Mouse (Mus musculus) kidney, postnatal 0 days (tissue): ENCODE measurements around the gene Gnat1. TPM values are rescaled to one million over a fixed set of nuclear protein-coding genes. Genes with fewer than 3 reads are reported as not detected.

Source experiments
- ATAC-seq: fragments of 200-750 bp; cut with Nextera tagmentation; replicated peaks from 2 replicates; pipeline ENCODE4 v1.8.0; 2017; ENCODE audit warnings: low read depth, moderate number of reproducible peaks, moderate TSS enrichment, moderate library complexity; ENCODE audit not compliant: low FRiP score
- DNase-seq: peaks from one replicate; pipeline ENCODE4 v3.0.0-alpha.2; 2016; ENCODE audit warnings: low spot score
- H3K27ac ChIP-seq: fragments of 300-500 bp; sonication (generic); 2 replicates; pipeline ENCODE4 v1.5.1; 2014; ENCODE audit warnings: mild to moderate bottlenecking
- H3K27me3 ChIP-seq: fragments of 300-500 bp; sonication (generic); 2 replicates; pipeline ENCODE4 v1.6.1; 2014; ENCODE audit warnings: low read length, mixed read lengths; ENCODE audit not compliant: insufficient read depth
- H3K36me3 ChIP-seq: fragments of 300-500 bp; sonication (generic); 2 replicates; pipeline ENCODE4 v1.6.1; 2014; ENCODE audit warnings: low read length, mixed read lengths; ENCODE audit not compliant: insufficient read depth
- H3K4me1 ChIP-seq: fragments of 300-500 bp; sonication (generic); replicated peaks from 2 replicates; pipeline ENCODE4 v1.6.1; 2014; ENCODE audit warnings: antibody characterized with exemption, low read length, mixed read lengths; ENCODE audit not compliant: insufficient read depth
- H3K4me2 ChIP-seq: fragments of 300-500 bp; sonication (generic); 2 replicates; pipeline ENCODE4 v1.6.1; 2014; ENCODE audit warnings: mild to moderate bottlenecking, low read length, moderate library complexity, mixed read lengths
- H3K4me3 ChIP-seq: fragments of 300-500 bp; sonication (generic); replicated peaks from 2 replicates; pipeline ENCODE4 v1.5.1; 2014; ENCODE audit warnings: low read depth, low read length
- H3K9ac ChIP-seq: fragments of 300-500 bp; sonication (generic); 2 replicates; pipeline ENCODE4 v1.6.1; 2014; ENCODE audit warnings: low read depth, low read length
- H3K9me3 ChIP-seq: fragments of 300-500 bp; sonication (generic); replicated peaks from 2 replicates; pipeline ENCODE4 v1.6.1; 2016; ENCODE audit warnings: low read length, inconsistent platforms, mixed read lengths
- CTCF ChIP-seq: IDR thresholded peaks from 2 replicates; pipeline ENCODE4 v1.5.1; 2016; ENCODE audit warnings: antibody characterized with exemption, low read depth, mild to moderate bottlenecking, moderate library complexity
- WGBS: fragments of 180-500 bp; shearing (Covaris S2); extraction: QIAGEN DNeasy Blood & Tissue Kit; methylation state at CpG from one replicate; pipeline ENCODE4 v1.1.7; 2014; 5-methylcytosine and 5-hydroxymethylcytosine counted together
- polyA plus RNA-seq: library from polyadenylated mRNA; unstranded; fragments of >200 nt; fragmentation: Nextera tagmentation; extraction: Ambion mirVana; gene quantifications from 2 replicates; pipeline ENCODE4 v1.2.1, GENCODE M21; 2015

The Gnat1 gene
- polyA plus RNA-seq, 1 experiment from 2014 or later = 0.89 TPM

DNA sequence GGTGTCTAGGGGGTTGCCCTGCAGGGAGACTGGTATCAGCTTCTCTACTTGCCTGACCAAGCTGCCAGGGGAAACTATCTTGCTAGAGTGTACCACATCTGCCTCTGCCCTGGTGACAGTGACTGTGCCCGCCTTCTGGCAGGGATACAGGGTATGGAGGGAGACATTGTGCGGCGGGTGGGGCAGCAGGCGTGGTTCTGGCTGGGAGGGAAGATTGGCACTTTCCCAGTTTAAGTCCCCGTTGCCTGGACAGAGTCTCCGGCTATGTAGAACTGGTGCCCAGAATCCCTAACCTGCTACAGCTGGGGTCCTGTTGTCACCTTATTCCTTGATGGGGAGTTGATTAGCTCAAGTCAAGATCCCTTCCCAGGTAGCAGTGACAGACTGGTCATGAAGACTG is 47.0 kb downstream of the Gnat1 start:
- ATAC-seq (no peak), DNase-seq (no peak)

DNA sequence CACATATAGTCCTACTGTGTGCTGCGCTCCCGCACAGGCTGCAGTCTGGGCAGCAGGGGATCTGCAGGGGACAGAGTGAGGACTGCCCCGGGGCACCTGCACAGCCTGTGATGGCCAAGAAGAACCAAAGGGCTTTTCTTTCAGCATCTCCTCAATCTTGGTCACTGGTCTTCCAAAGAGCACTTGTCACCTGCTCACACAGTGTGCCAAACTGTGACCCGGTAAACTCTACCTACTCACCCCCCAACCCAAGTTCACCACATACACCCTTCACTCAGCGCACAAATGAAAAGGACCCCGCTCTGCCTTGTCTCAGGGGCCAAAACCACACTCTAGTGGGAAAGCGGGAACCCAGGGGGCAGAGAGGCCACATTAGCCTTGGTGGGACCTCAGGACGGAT is 47.7 kb downstream of the Gnat1 start:
- 86% methylated on average over 8 of the region's 8 CpGs for WGBS
- Histone ChIP-seq H3K4me1 (peaks cover 55% of the 10 kb centered on the region), H3K27me3 (no peaks in the 10 kb centered on the region), H3K4me2 (peak overlapping the region; percentile 98), H3K4me3 (no peak overlapping the region), H3K36me3 (no peaks in the 10 kb centered on the region), H3K9ac (0 out of 2 replicates have a peak overlapping the region, but pooled peaks have one; percentile 18), H3K27ac (peak overlapping the region; percentile 92; the same call in 1 of the 2 replicates), H3K9me3 (no peaks in the 10 kb centered on the region)
- ATAC-seq (no peak), DNase-seq (no peak)
- no peak for TF ChIP-seq CTCF

More for the DNA sequence above, 47.0 kb downstream of the Gnat1 start:
- 48% methylated on average over 6 of the region's 6 CpGs for WGBS
- no peaks in the 10 kb centered on the region for H3K9me3 ChIP-seq
- peak overlapping the region; percentile 72 for H3K4me3 ChIP-seq
- peaks cover 49% of the 10 kb centered on the region for H3K4me1 ChIP-seq
- peak overlapping the region; percentile 98 for H3K4me2 ChIP-seq
- no peaks in the 10 kb centered on the region for H3K36me3 ChIP-seq
- peak overlapping the region; percentile 92 for H3K27ac ChIP-seq
- no peak for TF ChIP-seq CTCF
- H3K27me3 ChIP-seq = no peaks in the 10 kb centered on the region
- peak overlapping the region; percentile 91 for H3K9ac ChIP-seq

- Histone ChIP-seq H3K4me2 (peak overlapping the region; percentile 98; the same call in 1 of the 2 replicates), H3K4me1 (peaks cover 60% of the 10 kb centered on the region), H3K27me3 (no peaks in the 10 kb centered on the region), H3K27ac (peak overlapping the region; percentile 92; the same call in 1 of the 2 replicates), H3K9ac (0 out of 2 replicates have a peak overlapping the region, but pooled peaks have one; percentile 18), H3K4me3 (no peak overlapping the region), H3K36me3 (no peaks in the 10 kb centered on the region), H3K9me3 (no peaks in the 10 kb centered on the region)
- 76% methylated on average over 9 of the region's 9 CpGs for WGBS
- TF ChIP-seq CTCF = no peak
- ATAC-seq (no peak), DNase-seq (no peak)
These were observed 48.1 kb downstream of the Gnat1 start for GRCm38 (mm10) chr9:107631311-107631826.

- H3K9ac ChIP-seq = peak overlapping the region; percentile 37
- H3K27me3 ChIP-seq = no peaks in the 10 kb centered on the region
- WGBS = 13% methylated on average over 4 of the region's 4 CpGs
- no peaks in the 10 kb centered on the region for H3K9me3 ChIP-seq
- no peak overlapping the region for H3K4me3 ChIP-seq
- no peak for TF ChIP-seq CTCF
- ATAC-seq = no peak
- H3K27ac ChIP-seq = peak overlapping the region; percentile 92
- H3K36me3 ChIP-seq = no peaks in the 10 kb centered on the region
- DNase-seq = no peak
- peak overlapping the region; percentile 40 for H3K4me2 ChIP-seq
- peaks cover 61% of the 10 kb centered on the region for H3K4me1 ChIP-seq
These were observed 48.9 kb downstream of the Gnat1 start for GRCm38 (mm10) chr9:107630576-107630975.

GRCm38 (mm10) chr9:107629901-107630425 is 49.5 kb downstream of the Gnat1 start:
- no peaks in the 10 kb centered on the region for H3K9me3 ChIP-seq
- H3K9ac ChIP-seq = peak overlapping the region; percentile 42; the same call in 1 of the 2 replicates
- H3K4me2 ChIP-seq = peak overlapping the region; percentile 40
- no peaks in the 10 kb centered on the region for H3K36me3 ChIP-seq
- peak overlapping the region; percentile 92 for H3K27ac ChIP-seq
- peaks cover 61% of the 10 kb centered on the region for H3K4me1 ChIP-seq
- ATAC-seq = no peak
- WGBS = 21% methylated on average over 14 of the region's 14 CpGs
- no peaks in the 10 kb centered on the region for H3K27me3 ChIP-seq
- H3K4me3 ChIP-seq = no peak overlapping the region
- DNase-seq = no peak
- TF ChIP-seq CTCF = no peak

- peak overlapping the region; percentile 40 for H3K4me2 ChIP-seq
- no peaks in the 10 kb centered on the region for H3K27me3 ChIP-seq
- H3K4me1 ChIP-seq = peaks cover 61% of the 10 kb centered on the region
- no peaks in the 10 kb centered on the region for H3K36me3 ChIP-seq
- ATAC-seq (no peak), DNase-seq (no peak)
- peak overlapping the region; percentile 92 for H3K27ac ChIP-seq
- TF ChIP-seq CTCF = no peak
- WGBS = 36% methylated on average over 4 of the region's 4 CpGs
- H3K9ac ChIP-seq = no peak overlapping the region
- H3K4me3 ChIP-seq = no peak overlapping the region
- no peaks in the 10 kb centered on the region for H3K9me3 ChIP-seq
These were observed 50.1 kb downstream of the Gnat1 start for GRCm38 (mm10) chr9:107629411-107629730.
